Mouse (Mus musculus) layer of hippocampus, postnatal 14 days (tissue): Measurements from ENCODE around the gene Srr. TPM values are rescaled to one million over a fixed set of nuclear protein-coding genes. Genes with fewer than 3 reads are reported as not detected.

Experiments
- DNase-seq, 2 experiments: peaks; one replicate each; pipeline ENCODE4 v3.0.0; 2021 to 2022; ENCODE audit warnings: low spot score in 2 of 2, mixed read lengths in 1 of 2
- microRNA-seq, 2 experiments: library from miRNA; unstranded; fragments of <30 nt; microRNA quantifications; one replicate each; pipeline ENCODE4 v1.2.0; 2021
- total RNA-seq, 2 experiments: library from RNA; stranded (reverse); gene quantifications; 2 replicates each; pipeline ENCODE4 v1.2.3; 2021

Gene Srr
- total RNA-seq, 2 experiments from 2014 or later = 94.4 to 98.0 TPM

- peak; percentile 47 to 78 for DNase-seq
Observed at GRCm38 (mm10) chr11:74866640-74867039, 59.1 kb downstream of the Srr start.

GRCm38 (mm10) chr11:74865252-74865651 is 60.5 kb downstream of the Srr start:
- no peak for DNase-seq

GRCm38 (mm10) chr11:74864421-74864820 is 61.3 kb downstream of the Srr start:
- DNase-seq = no peak

GRCm38 (mm10) chr11:74863471-74863870 is 62.3 kb downstream of the Srr start:
- DNase-seq = no peak

- no peak for DNase-seq
Observed at GRCm38 (mm10) chr11:74862129-74862528, 63.6 kb downstream of the Srr start.

GRCm38 (mm10) chr11:74857756-74858155 is 68.0 kb downstream of the Srr start:
- no peak for DNase-seq

Small RNAs within 50 kb of the gene (microRNA-seq; reads per million reads assigned to microRNA genes)
- gene Mir6926 = 1.7 to 2.0 reads per million in 2 experiments

Other genes with a start within 250 kb of the Srr start
- gene Pafah1b1, start 201.3 kb downstream of the Srr start, total RNA-seq = 100 to 1,000 TPM; 406 to 411 TPM
- 10 to 100 TPM; 18.1 to 26.4 TPM for gene Mettl16, start 155.1 kb downstream of the Srr start, total RNA-seq
- 10 to 100 TPM; 28.4 to 29.6 TPM for gene Mnt, start 95.0 kb downstream of the Srr start, total RNA-seq
- 10 to 100 TPM; 69.6 to 73.0 TPM for gene Sgsm2, start 28.9 kb downstream of the Srr start, total RNA-seq
- gene Tsr1, start 27.9 kb downstream of the Srr start, total RNA-seq = 10 to 100 TPM; 35.8 to 37.0 TPM
- 10 to 100 TPM; 23.8 to 24.9 TPM for gene Smg6, start 125 bp downstream of the Srr start, total RNA-seq
- 1 to 10 TPM; 3.3 to 4.5 TPM for gene Hic1, start 243.6 kb upstream of the Srr start, total RNA-seq